Mouse (Mus musculus): ENCODE results near the gene P2ry6. TPM values are rescaled to one million over a fixed set of nuclear protein-coding genes. Genes with fewer than 3 reads are reported as not detected.

The P2ry6 gene
- polyA plus RNA-seq, 1 experiment from 2014 or later = 11.9 TPM

GRCm38 (mm10) chr7:100922907-100923306 is 51.5 kb downstream of the P2ry6 start:
- Histone ChIP-seq H3K4me1 (replicated peaks; ENCODE audit: control insufficient read depth, insufficient read depth, low read length) (peaks cover 77% of the 10 kb centered on the region), H3K36me3 (ENCODE audit: control insufficient read depth, insufficient read depth, low read length) (peaks cover 41% of the 10 kb centered on the region), H3K27me3 (replicated peaks; ENCODE audit: control insufficient read depth, insufficient read depth, low read length) (no peaks in the 10 kb centered on the region), H3K4me2 (ENCODE audit: low read length) (no peak overlapping the region), H3K9me3 (ENCODE audit: control insufficient read depth, low read length) (no peaks in the 10 kb centered on the region), H3K4me3 (ENCODE audit: low read depth, low read length) (no peak overlapping the region), H3K27ac (ENCODE audit: low read depth) (no peak overlapping the region), H3K9ac (ENCODE audit: low read length) (no peak overlapping the region)
- no peak for DNase-seq (ENCODE audit: low spot score)
- WGBS = 92% methylated on average over 4 of the region's 4 CpGs
- no peak for ATAC-seq (replicated peaks; ENCODE audit: low FRiP score, low TSS enrichment, low read depth)

- Histone ChIP-seq H3K9me3 (ENCODE audit: control insufficient read depth, low read length) (no peaks in the 10 kb centered on the region), H3K4me1 (replicated peaks; ENCODE audit: control insufficient read depth, insufficient read depth, low read length) (peaks cover 78% of the 10 kb centered on the region), H3K36me3 (ENCODE audit: control insufficient read depth, insufficient read depth, low read length) (peaks cover 49% of the 10 kb centered on the region), H3K4me2 (ENCODE audit: low read length) (no peak overlapping the region), H3K4me3 (ENCODE audit: low read depth, low read length) (no peak overlapping the region), H3K27me3 (replicated peaks; ENCODE audit: control insufficient read depth, insufficient read depth, low read length) (no peaks in the 10 kb centered on the region), H3K9ac (ENCODE audit: low read length) (no peak overlapping the region), H3K27ac (ENCODE audit: low read depth) (no peak overlapping the region)
- 89% methylated on average over 5 of the region's 5 CpGs for WGBS
- DNase-seq (ENCODE audit: low spot score) = no peak
- ATAC-seq (replicated peaks; ENCODE audit: low FRiP score, low TSS enrichment, low read depth) = no peak
Measured at GRCm38 (mm10) chr7:100921289-100921688, 53.2 kb downstream of the P2ry6 start.

GRCm38 (mm10) chr7:100919809-100920107 is 54.7 kb downstream of the P2ry6 start:
- H3K4me3 ChIP-seq (ENCODE audit: low read depth, low read length) = no peak overlapping the region
- H3K27ac ChIP-seq (ENCODE audit: low read depth) = peak overlapping the region; percentile 80
- peaks cover 66% of the 10 kb centered on the region for H3K4me1 ChIP-seq (replicated peaks; ENCODE audit: control insufficient read depth, insufficient read depth, low read length)
- H3K9me3 ChIP-seq (ENCODE audit: control insufficient read depth, low read length) = no peaks in the 10 kb centered on the region
- DNase-seq (ENCODE audit: low spot score) (no peak), ATAC-seq (replicated peaks; ENCODE audit: low FRiP score, low TSS enrichment, low read depth) (peak; percentile 18; the same call in 1 of the 2 replicates)
- H3K4me2 ChIP-seq (ENCODE audit: low read length) = peak overlapping the region; percentile 24
- no peaks in the 10 kb centered on the region for H3K27me3 ChIP-seq (replicated peaks; ENCODE audit: control insufficient read depth, insufficient read depth, low read length)
- 3% methylated on average over 2 of the region's 2 CpGs for WGBS
- no peak overlapping the region for H3K9ac ChIP-seq (ENCODE audit: low read length)
- peaks cover 49% of the 10 kb centered on the region for H3K36me3 ChIP-seq (ENCODE audit: control insufficient read depth, insufficient read depth, low read length)

- peaks cover 61% of the 10 kb centered on the region for H3K4me1 ChIP-seq (replicated peaks; ENCODE audit: control insufficient read depth, insufficient read depth, low read length)
- DNase-seq (ENCODE audit: low spot score) (no peak), ATAC-seq (replicated peaks; ENCODE audit: low FRiP score, low TSS enrichment, low read depth) (no peak)
- H3K4me2 ChIP-seq (ENCODE audit: low read length) = peak overlapping the region; percentile 24
- no peaks in the 10 kb centered on the region for H3K9me3 ChIP-seq (ENCODE audit: control insufficient read depth, low read length)
- H3K27me3 ChIP-seq (replicated peaks; ENCODE audit: control insufficient read depth, insufficient read depth, low read length) = no peaks in the 10 kb centered on the region
- peak overlapping the region; percentile 80 for H3K27ac ChIP-seq (ENCODE audit: low read depth)
- H3K9ac ChIP-seq (ENCODE audit: low read length) = 0 out of 2 replicates have a peak overlapping the region, but pooled peaks have one; percentile 10
- peaks cover 49% of the 10 kb centered on the region for H3K36me3 ChIP-seq (ENCODE audit: control insufficient read depth, insufficient read depth, low read length)
- WGBS = 39% methylated on average over 7 of the region's 7 CpGs
- no peak overlapping the region for H3K4me3 ChIP-seq (ENCODE audit: low read depth, low read length)
Measured at GRCm38 (mm10) chr7:100919006-100919808, 55.2 kb downstream of the P2ry6 start.

- H3K27me3 ChIP-seq (replicated peaks; ENCODE audit: control insufficient read depth, insufficient read depth, low read length) = no peaks in the 10 kb centered on the region
- no peaks in the 10 kb centered on the region for H3K9me3 ChIP-seq (ENCODE audit: control insufficient read depth, low read length)
- peaks cover 52% of the 10 kb centered on the region for H3K4me1 ChIP-seq (replicated peaks; ENCODE audit: control insufficient read depth, insufficient read depth, low read length)
- 14% methylated on average over 9 of the region's 9 CpGs for WGBS
- no peak overlapping the region for H3K4me3 ChIP-seq (ENCODE audit: low read depth, low read length)
- DNase-seq (ENCODE audit: low spot score) (no peak), ATAC-seq (replicated peaks; ENCODE audit: low FRiP score, low TSS enrichment, low read depth) (peak; percentile 24; the same call in 1 of the 2 replicates)
- H3K36me3 ChIP-seq (ENCODE audit: control insufficient read depth, insufficient read depth, low read length) = peaks cover 42% of the 10 kb centered on the region
- H3K4me2 ChIP-seq (ENCODE audit: low read length) = peak overlapping the region; percentile 33
- peak overlapping the region; percentile 80 for H3K27ac ChIP-seq (ENCODE audit: low read depth)
- peak overlapping the region; percentile 17; the same call in 1 of the 2 replicates for H3K9ac ChIP-seq (ENCODE audit: low read length)
Measured at GRCm38 (mm10) chr7:100918176-100918575, 56.3 kb downstream of the P2ry6 start.

- Histone ChIP-seq H3K4me3 (ENCODE audit: low read depth, low read length) (no peak overlapping the region), H3K9me3 (ENCODE audit: control insufficient read depth, low read length) (no peaks in the 10 kb centered on the region), H3K36me3 (ENCODE audit: control insufficient read depth, insufficient read depth, low read length) (peaks cover 38% of the 10 kb centered on the region), H3K4me2 (ENCODE audit: low read length) (peak overlapping the region; percentile 33), H3K4me1 (replicated peaks; ENCODE audit: control insufficient read depth, insufficient read depth, low read length) (peaks cover 51% of the 10 kb centered on the region), H3K9ac (ENCODE audit: low read length) (peak overlapping the region; percentile 17; the same call in 1 of the 2 replicates), H3K27me3 (replicated peaks; ENCODE audit: control insufficient read depth, insufficient read depth, low read length) (no peaks in the 10 kb centered on the region), H3K27ac (ENCODE audit: low read depth) (peak overlapping the region; percentile 80)
- 47% methylated on average over 6 of the region's 6 CpGs for WGBS
- DNase-seq (ENCODE audit: low spot score) (no peak), ATAC-seq (replicated peaks; ENCODE audit: low FRiP score, low TSS enrichment, low read depth) (peak; percentile 24; the same call in 1 of the 2 replicates)
Measured at GRCm38 (mm10) chr7:100917751-100918150, 56.7 kb downstream of the P2ry6 start.

GRCm38 (mm10) chr7:100916526-100916925 is 57.9 kb downstream of the P2ry6 start:
- no peak for DNase-seq (ENCODE audit: low spot score)
- Histone ChIP-seq H3K9me3 (ENCODE audit: control insufficient read depth, low read length) (no peaks in the 10 kb centered on the region), H3K36me3 (ENCODE audit: control insufficient read depth, insufficient read depth, low read length) (peaks cover 27% of the 10 kb centered on the region), H3K4me1 (replicated peaks; ENCODE audit: control insufficient read depth, insufficient read depth, low read length) (peaks cover 61% of the 10 kb centered on the region), H3K4me3 (ENCODE audit: low read depth, low read length) (no peak overlapping the region), H3K4me2 (ENCODE audit: low read length) (no peak overlapping the region), H3K27me3 (replicated peaks; ENCODE audit: control insufficient read depth, insufficient read depth, low read length) (no peaks in the 10 kb centered on the region), H3K9ac (ENCODE audit: low read length) (no peak overlapping the region), H3K27ac (ENCODE audit: low read depth) (peak overlapping the region; percentile 57; the same call in 1 of the 2 replicates)
- no peak for ATAC-seq (replicated peaks; ENCODE audit: low FRiP score, low TSS enrichment, low read depth)
- WGBS = 62% methylated on average over 6 of the region's 6 CpGs

- Histone ChIP-seq H3K27ac (ENCODE audit: low read depth) (no peak overlapping the region), H3K4me2 (ENCODE audit: low read length) (no peak overlapping the region), H3K4me1 (replicated peaks; ENCODE audit: control insufficient read depth, insufficient read depth, low read length) (peaks cover 68% of the 10 kb centered on the region), H3K9me3 (ENCODE audit: control insufficient read depth, low read length) (no peaks in the 10 kb centered on the region), H3K4me3 (ENCODE audit: low read depth, low read length) (no peak overlapping the region), H3K9ac (ENCODE audit: low read length) (no peak overlapping the region), H3K27me3 (replicated peaks; ENCODE audit: control insufficient read depth, insufficient read depth, low read length) (no peaks in the 10 kb centered on the region), H3K36me3 (ENCODE audit: control insufficient read depth, insufficient read depth, low read length) (peaks cover 18% of the 10 kb centered on the region)
- DNase-seq (ENCODE audit: low spot score) (no peak), ATAC-seq (replicated peaks; ENCODE audit: low FRiP score, low TSS enrichment, low read depth) (no peak)
- WGBS = 87% methylated on average over 5 of the region's 5 CpGs
Measured at GRCm38 (mm10) chr7:100915204-100915603, 59.2 kb downstream of the P2ry6 start.

- no peak overlapping the region for H3K9ac ChIP-seq (ENCODE audit: low read length)
- H3K36me3 ChIP-seq (ENCODE audit: control insufficient read depth, insufficient read depth, low read length) = peaks cover 27% of the 10 kb centered on the region
- ATAC-seq (replicated peaks; ENCODE audit: low FRiP score, low TSS enrichment, low read depth) (no peak), DNase-seq (ENCODE audit: low spot score) (no peak)
- no peak overlapping the region for H3K4me3 ChIP-seq (ENCODE audit: low read depth, low read length)
- WGBS = 28% methylated on average over 9 of the region's 9 CpGs
- H3K4me2 ChIP-seq (ENCODE audit: low read length) = peak overlapping the region; percentile 15; the same call in 1 of the 2 replicates
- no peaks in the 10 kb centered on the region for H3K9me3 ChIP-seq (ENCODE audit: control insufficient read depth, low read length)
- no peaks in the 10 kb centered on the region for H3K27me3 ChIP-seq (replicated peaks; ENCODE audit: control insufficient read depth, insufficient read depth, low read length)
- peaks cover 51% of the 10 kb centered on the region for H3K4me1 ChIP-seq (replicated peaks; ENCODE audit: control insufficient read depth, insufficient read depth, low read length)
- no peak overlapping the region; the same call in 1 of the 2 replicates for H3K27ac ChIP-seq (ENCODE audit: low read depth)
Measured at GRCm38 (mm10) chr7:100911791-100912190, 62.7 kb downstream of the P2ry6 start.
